Mouse (Mus musculus) MEL (cell line): ENCODE data around the gene Epb41l2. TPM values are rescaled to one million over a fixed set of nuclear protein-coding genes. Genes with fewer than 3 reads are reported as not detected.

Experiments
- DNase-seq: peaks from one replicate; pipeline ENCODE4 v3.0.0; 2011; ENCODE audit warnings: low read depth, low spot score
- H3K27ac ChIP-seq: 2 replicates; pipeline ENCODE4 v1.5.1; 2012; ENCODE audit warnings: low read depth, mild to moderate bottlenecking, control low read depth, low read length, moderate library complexity; ENCODE audit not compliant: control insufficient read depth
- H3K27me3 ChIP-seq, 2 experiments: fragments of 150-350 bp in 1 of 2; sonication (generic) in 1 of 2; 2 replicates each; pipeline ENCODE4 v1.6.1; 2012; ENCODE audit warnings: low read length in 2 of 2, mild to moderate bottlenecking in 2 of 2, improper control_type of control experiment in 1 of 2, moderate library complexity in 1 of 2; ENCODE audit not compliant: insufficient read depth in 2 of 2, control insufficient read depth in 1 of 2
- H3K36me3 ChIP-seq, 2 experiments: 2 replicates each; pipeline ENCODE4 v1.6.1; 2012 to 2014; ENCODE audit warnings: low read length in 2 of 2, improper control_type of control experiment in 1 of 2, inconsistent platforms in 1 of 2, mild to moderate bottlenecking in 1 of 2; ENCODE audit not compliant: insufficient read depth in 2 of 2, control insufficient read depth in 1 of 2
- H3K4me1 ChIP-seq, 2 experiments: fragments of 150-350 bp in 1 of 2; sonication (generic) in 1 of 2; 2 replicates each; pipeline ENCODE4 v1.6.1; 2012; ENCODE audit warnings: low read length in 2 of 2, improper control_type of control experiment in 1 of 2, mild to moderate bottlenecking in 1 of 2; ENCODE audit not compliant: insufficient read depth in 2 of 2, control insufficient read depth in 1 of 2
- H3K4me3 ChIP-seq, 2 experiments: fragments of 150-350 bp in 1 of 2; sonication (generic) in 1 of 2; 2 replicates each; pipeline ENCODE4 v1.5.1; 2012; ENCODE audit warnings: low read depth in 2 of 2, low read length in 2 of 2, mild to moderate bottlenecking in 2 of 2, moderate library complexity in 2 of 2, control low read depth in 1 of 2, improper control_type of control experiment in 1 of 2; ENCODE audit not compliant: control insufficient read depth in 1 of 2, insufficient read depth in 1 of 2
- H3K79me2 ChIP-seq: 2 replicates; pipeline ENCODE4 v1.6.1; 2012; ENCODE audit warnings: mild to moderate bottlenecking, low read length, moderate library complexity; ENCODE audit not compliant: control insufficient read depth, poor library complexity, insufficient read depth
- H3K9ac ChIP-seq: 2 replicates; pipeline ENCODE4 v1.6.1; 2012; ENCODE audit warnings: low read depth, mild to moderate bottlenecking, control low read depth, low read length, moderate library complexity; ENCODE audit not compliant: control insufficient read depth, poor library complexity, severe bottlenecking
- H3K9me3 ChIP-seq: fragments of 150-350 bp; sonication (generic); replicated peaks from 2 replicates; pipeline ENCODE4 v1.6.1; 2012; ENCODE audit warnings: mild to moderate bottlenecking, low read length, improper control_type of control experiment, moderate library complexity; ENCODE audit not compliant: insufficient read depth
- E2F4 ChIP-seq: IDR thresholded peaks from 2 replicates; pipeline ENCODE4 v1.6.1; 2011; ENCODE audit warnings: low read depth, low read length, improper control_type of control experiment, borderline replicate concordance
- EP300 ChIP-seq, 2 experiments: IDR thresholded peaks; 2 replicates each; pipeline ENCODE4 v1.6.1; 2011; ENCODE audit warnings: improper control_type of control experiment in 2 of 2, low read length in 2 of 2, low read depth in 1 of 2, mild to moderate bottlenecking in 1 of 2
- GATA1 ChIP-seq: IDR thresholded peaks from 2 replicates; pipeline ENCODE4 v1.6.1; 2011; ENCODE audit warnings: low read depth, low read length, improper control_type of control experiment
- MAX ChIP-seq: IDR thresholded peaks from 2 replicates; pipeline ENCODE4 v1.6.1; 2011; ENCODE audit warnings: low read length, improper control_type of control experiment
- MAZ ChIP-seq: IDR thresholded peaks from 2 replicates; pipeline ENCODE4 v1.6.1; 2012; ENCODE audit warnings: low read depth, mild to moderate bottlenecking, inconsistent platforms, low read length, improper control_type of control experiment
- MYC ChIP-seq: IDR thresholded peaks from 2 replicates; pipeline ENCODE4 v1.6.1; 2011; ENCODE audit warnings: low read depth, mild to moderate bottlenecking, low read length, improper control_type of control experiment, moderate library complexity
- POLR2A ChIP-seq, 2 experiments: IDR thresholded peaks; 2 replicates each; pipeline ENCODE4 v1.6.1; 2011 to 2012; ENCODE audit warnings: low read length in 2 of 2, mild to moderate bottlenecking in 2 of 2, control low read depth in 1 of 2, improper control_type of control experiment in 1 of 2, low read depth in 1 of 2, moderate library complexity in 1 of 2; ENCODE audit not compliant: control insufficient read depth in 1 of 2, insufficient read depth in 1 of 2, poor library complexity in 1 of 2
- RCOR1 ChIP-seq: IDR thresholded peaks from 2 replicates; pipeline ENCODE4 v1.6.1; 2012; ENCODE audit warnings: low read depth, mild to moderate bottlenecking, inconsistent platforms, low read length, improper control_type of control experiment
- SMC3 ChIP-seq: IDR thresholded peaks from 2 replicates; pipeline ENCODE4 v1.6.1; 2011; ENCODE audit warnings: low read depth, low read length, improper control_type of control experiment
- TAL1 ChIP-seq: IDR thresholded peaks from 2 replicates; pipeline ENCODE4 v1.6.1; 2012; ENCODE audit warnings: mild to moderate bottlenecking, inconsistent platforms, low read length, moderate library complexity, mixed read lengths
- TCF12 ChIP-seq: IDR thresholded peaks from 2 replicates; pipeline ENCODE4 v1.6.1; 2014; ENCODE audit warnings: low read depth, mild to moderate bottlenecking, inconsistent platforms, low read length, improper control_type of control experiment, moderate library complexity
- ZC3H11A ChIP-seq: IDR thresholded peaks from 2 replicates; pipeline ENCODE4 v1.6.1; 2012; ENCODE audit warnings: low read depth, mild to moderate bottlenecking, inconsistent platforms, low read length, improper control_type of control experiment
- ZKSCAN1 ChIP-seq: IDR thresholded peaks from 2 replicates; pipeline ENCODE4 v1.6.1; 2012; ENCODE audit warnings: low read depth, mild to moderate bottlenecking, inconsistent platforms, low read length, improper control_type of control experiment, moderate library complexity
- polyA plus RNA-seq, 2 experiments: library from polyadenylated mRNA; stranded (reverse) in 1 of 2; unstranded in 1 of 2; fragments of >175 nt in 1 of 2; fragments of >200 nt in 1 of 2; gene quantifications; 2 replicates each; pipeline versions ENCODE4 v1.2.1 to v1.2.4; 2012; ENCODE audit warnings: low replicate concordance in 2 of 2, low read depth in 1 of 2; ENCODE audit not compliant: insufficient read length in 2 of 2, insufficient read depth in 1 of 2, missing spikeins in 1 of 2
- total RNA-seq: library from RNA; depleted of rRNA; stranded (reverse); fragments of 300-350 nt; gene quantifications from 2 replicates; pipeline ENCODE4 v1.2.3, GENCODE M21; 2012

The Epb41l2 gene
- total and polyA plus RNA-seq, 3 experiments = 4.7 to 23.7 TPM; not detected in 1

GRCm38 (mm10) chr10:25400646-25401045, 41.0 kb downstream of the Epb41l2 start:
- Histone ChIP-seq H3K36me3 (peaks cover 0 to 5% of the 10 kb centered on the region in 2 experiments; a peak in 2 of 4 replicates), H3K9me3 (no peaks in the 10 kb centered on the region), H3K27me3 (no peaks in the 10 kb centered on the region), H3K27ac (no peak overlapping the region), H3K4me1 (peaks cover 4 to 8% of the 10 kb centered on the region in 2 experiments; a peak in 3 of 4 replicates), H3K79me2 (no peaks in the 10 kb centered on the region), H3K4me3 (no peak overlapping the region), H3K9ac (no peak overlapping the region)
- TF ChIP-seq ZKSCAN1 (no peak), RCOR1 (no peak), MAX (no peak)
- DNase-seq = no peak

DNA sequence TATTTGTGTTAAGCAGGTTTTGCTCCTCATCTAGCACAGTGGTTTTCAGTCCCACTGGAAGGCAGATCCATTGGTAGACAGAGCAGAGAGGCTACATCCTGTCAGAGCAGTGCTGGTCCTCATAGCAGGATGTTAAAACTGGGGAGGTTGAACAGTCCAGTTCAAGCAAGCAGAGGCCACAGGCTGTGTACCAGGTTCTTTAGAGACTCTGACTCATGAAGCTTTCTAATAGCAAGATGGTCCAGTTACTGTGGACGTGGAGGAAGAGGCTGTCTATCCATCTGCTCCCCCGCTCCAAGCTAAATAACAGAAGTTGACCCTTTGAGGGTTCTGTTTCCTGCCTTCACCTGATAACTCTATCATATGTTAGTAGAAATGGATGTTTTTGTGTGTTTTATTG, 41.8 kb downstream of the Epb41l2 start:
- peak; percentile 21 for DNase-seq
- Histone ChIP-seq H3K9ac (no peak overlapping the region), H3K36me3 (peaks cover 0 to 5% of the 10 kb centered on the region in 2 experiments; a peak in 2 of 4 replicates), H3K4me1 (peaks cover 4 to 8% of the 10 kb centered on the region in 2 experiments; a peak in 3 of 4 replicates), H3K9me3 (no peaks in the 10 kb centered on the region), H3K27ac (no peak overlapping the region), H3K79me2 (no peaks in the 10 kb centered on the region), H3K27me3 (no peaks in the 10 kb centered on the region), H3K4me3 (no peak overlapping the region)
- TF ChIP-seq TAL1 (peak; percentile 23; the same call in 1 of the 2 replicates), GATA1 (0 out of 2 replicates have a peak, but pooled peaks have one; percentile 11), POLR2A (IDR thresholded peaks at IDR 0.05; ENCODE audit: control insufficient read depth in 1 of 2, insufficient read depth in 1 of 2, low read depth in 1 of 2, low read length in 2 of 2, poor library complexity in 1 of 2) (no peak), TCF12 (peak; percentile 38; the same call in 1 of the 2 replicates), EP300 (IDR thresholded peaks at IDR 0.05; ENCODE audit: low read depth in 1 of 2, low read length in 2 of 2) (peak; percentile 22 to 49; a peak in 3 of 4 replicates), RCOR1 (0 out of 2 replicates have a peak, but pooled peaks have one; percentile 8)

DNA sequence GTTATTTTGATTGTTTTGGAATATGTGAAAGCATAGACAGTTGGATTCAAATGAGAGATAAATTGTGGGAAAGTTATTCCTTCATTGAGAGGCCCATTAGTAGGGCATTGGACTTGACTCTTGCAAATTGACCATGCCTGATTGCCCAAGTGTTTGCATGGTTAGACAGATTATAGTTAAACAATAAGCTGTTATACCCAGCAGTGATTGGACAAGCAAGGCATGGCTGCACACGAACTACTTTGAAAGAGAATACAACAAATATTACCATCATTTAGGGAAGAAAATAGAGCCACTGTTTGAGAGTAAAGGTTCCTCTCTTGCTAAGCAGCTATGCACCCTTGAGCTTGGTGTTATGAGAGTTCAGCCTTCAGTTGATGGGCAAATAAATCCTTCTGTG, 43.3 kb downstream of the Epb41l2 start:
- DNase-seq = no peak
- H3K79me2 ChIP-seq = no peaks in the 10 kb centered on the region
- H3K27ac ChIP-seq = no peak overlapping the region
- no peak overlapping the region for H3K9ac ChIP-seq
- no peaks in the 10 kb centered on the region for H3K27me3 ChIP-seq
- no peaks in the 10 kb centered on the region for H3K9me3 ChIP-seq
- TF ChIP-seq E2F4 = no peak
- no peak for TF ChIP-seq ZC3H11A
- TF ChIP-seq MYC = no peak
- TF ChIP-seq SMC3 = no peak
- TF ChIP-seq MAZ = no peak
- TF ChIP-seq, all 39 proteins: peak for 0
- peaks cover 0 to 5% of the 10 kb centered on the region in 2 experiments; a peak in 2 of 4 replicates for H3K36me3 ChIP-seq
- peaks cover 4 to 8% of the 10 kb centered on the region in 2 experiments; a peak in 3 of 4 replicates for H3K4me1 ChIP-seq
- no peak overlapping the region for H3K4me3 ChIP-seq
